Mouse (Mus musculus): Measurements from ENCODE around the gene Syk. TPM values are rescaled to one million over a fixed set of nuclear protein-coding genes. Genes with fewer than 3 reads are reported as not detected.
A peak's percentile ranks its signal among the peaks of the same experiment; 100 is the strongest.

The Syk gene
- polyA plus RNA-seq, 1 experiment from 2014 or later: 6.8 TPM

DNA sequence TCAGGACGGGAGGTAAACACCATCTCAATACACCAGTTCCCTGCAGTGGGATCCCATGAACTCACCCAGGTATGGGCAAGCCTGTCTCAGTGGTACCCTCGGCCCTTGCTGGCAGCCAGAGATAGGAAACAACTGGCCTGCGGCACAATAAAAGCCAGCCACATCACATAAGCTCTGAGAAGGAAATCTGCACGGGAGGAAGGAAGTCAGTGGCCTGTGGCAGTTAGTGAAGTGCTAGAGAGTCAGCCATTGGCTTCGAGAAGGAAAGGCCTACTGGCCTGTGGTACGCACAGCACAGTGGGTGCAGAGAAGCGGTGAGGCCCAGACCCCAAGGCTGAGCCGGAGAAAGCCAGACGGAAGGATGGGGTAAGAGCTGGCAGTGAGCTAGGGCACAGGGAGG, 31.7 kb upstream of the Syk start:
- Histone ChIP-seq H3K4me1 (ENCODE audit: insufficient read depth) (peaks cover 2% of the 10 kb centered on the region; the same call in 1 of the 2 replicates), H3K4me3 (ENCODE audit: low read depth, low read length) (no peak overlapping the region), H3K9ac (replicated peaks) (no peak overlapping the region), H3K36me3 (replicated peaks; ENCODE audit: insufficient read depth, low read length) (no peaks in the 10 kb centered on the region), H3K27me3 (ENCODE audit: insufficient read depth, low read length) (no peaks in the 10 kb centered on the region), H3K9me3 (ENCODE audit: low read length) (no peaks in the 10 kb centered on the region), H3K27ac (ENCODE audit: low read depth) (peak overlapping the region; percentile 25; the same call in 1 of the 2 replicates), H3K4me2 (ENCODE audit: low read depth, low read length) (peak overlapping the region; percentile 30; the same call in 1 of the 2 replicates)
- no peak for TF ChIP-seq EP300 (IDR thresholded peaks at IDR 0.05; ENCODE audit: low read depth)
- no peak for TF ChIP-seq CTCF (IDR thresholded peaks at IDR 0.05; ENCODE audit: low read depth)
- 28% methylated on average over 9 of the region's 9 CpGs for WGBS (ENCODE audit: insufficient replicate concordance)
- peak; percentile 44 for ATAC-seq
- DNase-seq: no peak

DNA sequence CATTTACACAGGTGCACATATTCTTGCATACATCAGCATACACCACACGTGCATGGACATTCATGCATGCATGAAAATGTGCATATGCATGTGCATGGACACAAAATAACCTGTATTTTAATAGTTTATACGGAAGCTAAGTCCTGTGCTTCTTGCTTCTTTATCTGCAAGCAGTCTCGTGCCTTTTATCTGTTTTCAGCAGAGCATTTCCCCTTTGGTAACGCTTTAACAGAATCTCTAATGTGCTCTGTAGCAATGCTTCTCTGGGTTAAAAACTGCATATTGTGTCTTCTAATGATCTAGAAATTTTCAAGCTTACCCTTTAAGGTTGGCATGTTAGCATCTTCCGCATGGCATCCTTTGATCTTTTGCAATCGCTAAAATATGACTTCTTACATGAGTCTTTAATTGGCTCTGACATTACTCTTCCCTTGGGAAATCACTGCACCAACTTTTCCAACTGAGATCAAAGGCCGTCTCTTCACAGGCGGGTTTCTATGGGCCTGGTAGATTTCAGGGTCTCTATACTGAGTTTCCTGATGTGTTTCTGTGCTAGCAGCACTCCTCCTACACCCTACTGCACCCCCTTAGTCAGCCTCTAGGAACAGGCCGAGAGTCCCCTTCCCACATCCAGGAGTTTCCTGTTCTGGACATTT, 30.0 kb upstream of the Syk start:
- Histone ChIP-seq H3K27ac (ENCODE audit: low read depth) (no peak overlapping the region), H3K27me3 (ENCODE audit: insufficient read depth, low read length) (no peaks in the 10 kb centered on the region), H3K4me3 (ENCODE audit: low read depth, low read length) (no peak overlapping the region), H3K4me2 (ENCODE audit: low read depth, low read length) (no peak overlapping the region), H3K4me1 (ENCODE audit: insufficient read depth) (peaks cover 2% of the 10 kb centered on the region; the same call in 1 of the 2 replicates), H3K9me3 (ENCODE audit: low read length) (no peaks in the 10 kb centered on the region), H3K9ac (replicated peaks) (no peak overlapping the region), H3K36me3 (replicated peaks; ENCODE audit: insufficient read depth, low read length) (no peaks in the 10 kb centered on the region)
- no peak for ATAC-seq
- DNase-seq: no peak
- WGBS (ENCODE audit: insufficient replicate concordance): 55% methylated on average over 9 of the region's 9 CpGs
- no peak for TF ChIP-seq CTCF (IDR thresholded peaks at IDR 0.05; ENCODE audit: low read depth)
- TF ChIP-seq EP300 (IDR thresholded peaks at IDR 0.05; ENCODE audit: low read depth): no peak

DNA sequence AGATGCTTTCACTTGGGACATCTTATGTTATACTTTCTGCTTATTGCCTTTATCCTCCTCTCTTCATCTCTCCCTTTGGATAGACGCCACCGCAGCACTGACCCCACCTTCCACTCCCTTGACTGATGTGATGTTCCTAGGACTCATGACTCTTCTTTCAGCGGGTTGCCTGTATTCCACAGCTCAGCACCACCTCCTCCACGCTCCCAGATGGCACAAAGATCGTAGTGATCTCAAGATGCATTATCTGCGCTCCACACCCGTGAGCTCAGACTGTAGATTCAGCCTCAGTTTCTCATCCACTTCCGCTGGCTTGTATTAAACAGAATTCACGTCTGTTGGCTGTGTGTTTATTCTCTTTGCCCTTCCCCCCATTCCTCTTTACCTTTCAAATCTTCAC, 28.3 kb upstream of the Syk start:
- Histone ChIP-seq H3K9me3 (ENCODE audit: low read length) (no peaks in the 10 kb centered on the region), H3K36me3 (replicated peaks; ENCODE audit: insufficient read depth, low read length) (no peaks in the 10 kb centered on the region), H3K27me3 (ENCODE audit: insufficient read depth, low read length) (no peaks in the 10 kb centered on the region), H3K4me2 (ENCODE audit: low read depth, low read length) (no peak overlapping the region), H3K27ac (ENCODE audit: low read depth) (no peak overlapping the region), H3K4me3 (ENCODE audit: low read depth, low read length) (no peak overlapping the region), H3K9ac (replicated peaks) (no peak overlapping the region), H3K4me1 (ENCODE audit: insufficient read depth) (peaks cover 2% of the 10 kb centered on the region; the same call in 1 of the 2 replicates)
- TF ChIP-seq EP300 (IDR thresholded peaks at IDR 0.05; ENCODE audit: low read depth): no peak
- no peak for TF ChIP-seq CTCF (IDR thresholded peaks at IDR 0.05; ENCODE audit: low read depth)
- WGBS (ENCODE audit: insufficient replicate concordance): 77% methylated on average over 9 of the region's 9 CpGs
- DNase-seq: no peak
- no peak for ATAC-seq

DNA sequence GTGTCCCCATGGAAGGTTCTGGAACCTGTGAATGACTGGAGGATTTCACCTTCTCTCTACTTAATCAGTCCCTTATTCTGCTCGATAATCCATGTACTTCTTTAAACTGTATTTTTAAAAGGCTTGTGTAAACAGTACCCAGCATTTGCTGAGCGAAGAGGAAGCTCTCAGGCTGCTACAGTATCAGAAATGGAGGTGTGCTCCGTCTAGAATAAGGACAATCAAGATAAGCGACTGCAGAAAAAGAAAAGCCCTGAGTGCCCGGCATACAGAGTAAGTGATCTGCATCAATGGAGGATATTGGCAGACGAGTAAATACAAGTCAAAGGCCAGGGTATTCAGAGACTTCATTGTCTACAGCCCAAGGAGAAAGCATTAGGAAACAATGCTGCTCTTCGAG, 25.6 kb upstream of the Syk start:
- Histone ChIP-seq H3K4me1 (ENCODE audit: insufficient read depth) (no peaks in the 10 kb centered on the region; the same call in 1 of the 2 replicates), H3K36me3 (replicated peaks; ENCODE audit: insufficient read depth, low read length) (no peaks in the 10 kb centered on the region), H3K4me3 (ENCODE audit: low read depth, low read length) (no peak overlapping the region), H3K27me3 (ENCODE audit: insufficient read depth, low read length) (no peaks in the 10 kb centered on the region), H3K9ac (replicated peaks) (no peak overlapping the region), H3K9me3 (ENCODE audit: low read length) (no peaks in the 10 kb centered on the region), H3K27ac (ENCODE audit: low read depth) (no peak overlapping the region), H3K4me2 (ENCODE audit: low read depth, low read length) (no peak overlapping the region)
- 51% methylated on average over 7 of the region's 7 CpGs for WGBS (ENCODE audit: insufficient replicate concordance)
- DNase-seq (no peak), ATAC-seq (no peak)
- TF ChIP-seq EP300 (IDR thresholded peaks at IDR 0.05; ENCODE audit: low read depth) (no peak), CTCF (IDR thresholded peaks at IDR 0.05; ENCODE audit: low read depth) (no peak)

GRCm38 (mm10) chr13:52561367-52562165, 21.4 kb upstream of the Syk start:
- H3K4me3 ChIP-seq (ENCODE audit: low read depth, low read length): no peak overlapping the region
- H3K9me3 ChIP-seq (ENCODE audit: low read length): no peaks in the 10 kb centered on the region
- no peaks in the 10 kb centered on the region for H3K27me3 ChIP-seq (ENCODE audit: insufficient read depth, low read length)
- TF ChIP-seq CTCF (IDR thresholded peaks at IDR 0.05; ENCODE audit: low read depth): no peak
- no peak for TF ChIP-seq EP300 (IDR thresholded peaks at IDR 0.05; ENCODE audit: low read depth)
- H3K9ac ChIP-seq (replicated peaks): no peak overlapping the region
- H3K27ac ChIP-seq (ENCODE audit: low read depth): no peak overlapping the region
- no peak for ATAC-seq
- H3K4me2 ChIP-seq (ENCODE audit: low read depth, low read length): no peak overlapping the region
- peaks cover 3% of the 10 kb centered on the region; the same call in 1 of the 2 replicates for H3K4me1 ChIP-seq (ENCODE audit: insufficient read depth)
- no peak for DNase-seq
- no peaks in the 10 kb centered on the region for H3K36me3 ChIP-seq (replicated peaks; ENCODE audit: insufficient read depth, low read length)
- 90% methylated on average over 8 of the region's 8 CpGs for WGBS (ENCODE audit: insufficient replicate concordance)

- WGBS (ENCODE audit: insufficient replicate concordance): 54% methylated on average over 4 of the region's 4 CpGs
- no peak overlapping the region for H3K27ac ChIP-seq (ENCODE audit: low read depth)
- no peak overlapping the region for H3K9ac ChIP-seq (replicated peaks)
- ATAC-seq (no peak), DNase-seq (no peak)
- no peaks in the 10 kb centered on the region for H3K36me3 ChIP-seq (replicated peaks; ENCODE audit: insufficient read depth, low read length)
- H3K4me1 ChIP-seq (ENCODE audit: insufficient read depth): peaks cover 5% of the 10 kb centered on the region; the same call in 1 of the 2 replicates
- no peak overlapping the region for H3K4me3 ChIP-seq (ENCODE audit: low read depth, low read length)
- H3K27me3 ChIP-seq (ENCODE audit: insufficient read depth, low read length): no peaks in the 10 kb centered on the region
- TF ChIP-seq CTCF (IDR thresholded peaks at IDR 0.05; ENCODE audit: low read depth) (no peak), EP300 (IDR thresholded peaks at IDR 0.05; ENCODE audit: low read depth) (no peak)
- H3K9me3 ChIP-seq (ENCODE audit: low read length): no peaks in the 10 kb centered on the region
- H3K4me2 ChIP-seq (ENCODE audit: low read depth, low read length): no peak overlapping the region
These were observed 20.8 kb upstream of the Syk start for GRCm38 (mm10) chr13:52562166-52562571.
